Mouse (Mus musculus) hindbrain, postnatal 0 days (tissue): ENCODE measurements at regions not wholly inside any gene's neighbourhood (a gene's known extent, or its start where the extent isn't known, plus 50 kb on each side); places are given as distances from the start of the nearest gene placed in this dataset.

Experiments used
- ATAC-seq: fragments of 200-750 bp; cut with Nextera tagmentation; 2 replicates; pipeline ENCODE4 v1.8.0; 2017; ENCODE audit warnings: mild to moderate bottlenecking, moderate TSS enrichment, moderate library complexity
- DNase-seq: peaks from one replicate; pipeline ENCODE4 v3.0.0-alpha.2; 2015; ENCODE audit warnings: low spot score
- H3K27ac ChIP-seq: fragments of 300-500 bp; sonication (generic); 2 replicates; pipeline ENCODE4 v1.5.1; 2014; ENCODE audit warnings: mild to moderate bottlenecking
- H3K27me3 ChIP-seq: fragments of 300-500 bp; sonication (generic); 2 replicates; pipeline ENCODE4 v1.6.1; 2014; ENCODE audit warnings: low read length, mixed read lengths; ENCODE audit not compliant: insufficient read depth
- H3K36me3 ChIP-seq: fragments of 300-500 bp; sonication (generic); 2 replicates; pipeline ENCODE4 v1.6.1; 2014; ENCODE audit warnings: low read length, mixed read lengths; ENCODE audit not compliant: insufficient read depth
- H3K4me1 ChIP-seq: fragments of 300-500 bp; sonication (generic); 2 replicates; pipeline ENCODE4 v1.6.1; 2014; ENCODE audit warnings: antibody characterized with exemption, low read length, mixed read lengths; ENCODE audit not compliant: insufficient read depth
- H3K4me2 ChIP-seq: fragments of 300-500 bp; sonication (generic); 2 replicates; pipeline ENCODE4 v1.6.1; 2014; ENCODE audit warnings: low read depth, mild to moderate bottlenecking, low read length, moderate library complexity, mixed read lengths
- H3K4me3 ChIP-seq: fragments of 300-500 bp; sonication (generic); 2 replicates; pipeline ENCODE4 v1.5.1; 2014; ENCODE audit warnings: low read length
- H3K9ac ChIP-seq: fragments of 300-500 bp; sonication (generic); replicated peaks from 2 replicates; pipeline ENCODE4 v1.6.1; 2014; ENCODE audit warnings: mild to moderate bottlenecking, low read length, moderate library complexity, mixed read lengths
- H3K9me3 ChIP-seq: fragments of 300-500 bp; sonication (generic); 2 replicates; pipeline ENCODE4 v1.6.1; 2016; ENCODE audit warnings: low read length, mixed read lengths
- CTCF ChIP-seq: IDR thresholded peaks from 2 replicates; pipeline ENCODE4 v1.5.1; 2016; ENCODE audit warnings: antibody characterized with exemption, control low read depth, low read depth
- WGBS: fragments of 180-500 bp; shearing (Covaris S2); extraction: QIAGEN DNeasy Blood & Tissue Kit; methylation state at CpG from one replicate; pipeline ENCODE4 v1.1.7; 2014; 5-methylcytosine and 5-hydroxymethylcytosine counted together

DNA sequence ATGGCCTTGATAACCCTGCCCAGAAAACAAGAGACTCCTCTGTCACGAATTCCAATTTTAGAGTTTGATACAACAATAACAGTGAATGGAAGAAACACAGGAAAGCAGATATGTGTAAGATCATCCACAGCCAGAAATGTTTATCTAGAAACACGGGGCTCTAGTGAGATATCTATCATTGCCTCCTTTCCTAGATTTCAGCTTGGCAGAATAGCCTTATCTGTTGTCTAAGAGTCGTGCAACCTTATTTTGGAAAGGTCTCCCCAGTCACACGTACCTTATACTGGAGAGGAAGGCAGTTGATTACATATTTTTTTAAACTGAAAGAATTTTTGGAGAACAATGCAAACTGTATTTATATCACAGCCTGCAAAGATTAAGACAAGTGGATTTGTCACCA is 61.6 kb downstream of the Gm10295 start:
- 79% methylated on average over 4 of the region's 4 CpGs for WGBS
- TF ChIP-seq CTCF = no peak
- Histone ChIP-seq H3K9ac (no peak overlapping the region), H3K27ac (no peak overlapping the region), H3K4me2 (no peak overlapping the region), H3K4me3 (no peak overlapping the region), H3K4me1 (no peaks in the 10 kb centered on the region), H3K27me3 (no peaks in the 10 kb centered on the region), H3K9me3 (no peaks in the 10 kb centered on the region), H3K36me3 (no peaks in the 10 kb centered on the region)
- ATAC-seq (no peak), DNase-seq (no peak)

DNA sequence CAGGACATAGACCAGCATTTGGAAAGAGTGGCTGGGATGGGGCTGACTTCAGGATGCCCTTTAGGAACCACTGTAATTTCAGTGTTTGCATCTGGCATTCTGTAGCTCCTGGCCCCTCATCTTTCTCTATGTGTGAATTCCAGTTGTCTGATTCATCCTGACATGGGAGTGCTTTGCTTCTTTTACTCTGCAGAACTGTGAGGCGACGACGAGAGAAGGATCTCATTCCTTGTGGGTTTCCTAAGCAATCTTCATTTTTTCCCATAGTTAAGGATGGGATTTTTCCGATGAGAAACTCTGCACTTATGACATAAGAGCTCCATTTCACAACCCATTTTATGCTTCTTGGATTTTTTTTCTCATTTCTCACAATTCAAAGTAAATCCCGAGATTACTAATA is 62.0 kb downstream of the Gm10295 start:
- H3K4me1 ChIP-seq = no peaks in the 10 kb centered on the region
- no peak for ATAC-seq
- no peaks in the 10 kb centered on the region for H3K36me3 ChIP-seq
- H3K9me3 ChIP-seq = no peaks in the 10 kb centered on the region
- H3K9ac ChIP-seq = no peak overlapping the region
- no peaks in the 10 kb centered on the region for H3K27me3 ChIP-seq
- WGBS = 83% methylated on average over 5 of the region's 5 CpGs
- H3K4me2 ChIP-seq = no peak overlapping the region
- H3K27ac ChIP-seq = no peak overlapping the region
- DNase-seq = no peak
- no peak overlapping the region for H3K4me3 ChIP-seq
- no peak for TF ChIP-seq CTCF

DNA sequence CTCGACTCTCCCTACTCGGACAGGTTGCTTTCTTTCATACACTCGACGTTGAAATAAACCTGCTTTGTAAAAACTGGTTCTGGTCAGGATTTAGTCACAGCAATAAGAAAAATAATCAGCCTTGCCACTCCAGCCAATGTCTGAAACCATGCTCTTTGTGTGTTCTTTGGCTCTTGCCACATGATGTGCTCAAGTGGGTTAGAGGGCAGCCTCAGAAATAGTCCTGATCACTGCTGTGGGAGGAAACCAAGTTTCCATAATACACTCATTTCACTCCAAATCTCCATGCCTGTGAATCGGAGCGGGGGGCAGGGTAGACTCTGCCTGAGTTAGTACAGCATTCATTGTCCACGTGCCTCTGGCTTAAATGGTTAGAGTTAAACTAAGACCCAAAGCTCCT is 63.8 kb downstream of the Gm10295 start:
- WGBS = 86% methylated on average over 7 of the region's 7 CpGs
- H3K9ac ChIP-seq = no peak overlapping the region
- H3K36me3 ChIP-seq = no peaks in the 10 kb centered on the region
- DNase-seq (no peak), ATAC-seq (no peak)
- H3K4me2 ChIP-seq = no peak overlapping the region
- no peak overlapping the region for H3K4me3 ChIP-seq
- H3K27ac ChIP-seq = no peak overlapping the region
- no peaks in the 10 kb centered on the region for H3K9me3 ChIP-seq
- H3K4me1 ChIP-seq = no peaks in the 10 kb centered on the region
- no peaks in the 10 kb centered on the region for H3K27me3 ChIP-seq
- no peak for TF ChIP-seq CTCF

DNA sequence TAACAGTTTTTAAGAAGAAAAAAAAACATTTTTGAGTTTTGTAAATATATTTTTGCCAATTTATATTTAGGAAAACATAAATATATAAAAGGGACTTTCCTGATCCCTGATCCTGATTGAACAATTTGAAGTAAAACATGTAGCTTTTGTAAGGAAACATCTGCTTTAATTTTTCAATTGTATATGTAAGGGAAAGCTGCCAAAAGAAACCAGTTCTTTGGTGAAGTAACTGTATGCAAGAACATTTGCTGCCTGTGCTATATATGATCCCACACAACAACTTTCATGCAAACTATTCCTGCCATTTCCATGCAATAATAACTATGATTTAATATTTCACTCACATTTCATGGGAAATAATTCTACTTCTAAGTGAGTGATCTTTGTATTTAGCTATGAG is 67.0 kb downstream of the Gm10295 start:
- H3K4me3 ChIP-seq = no peak overlapping the region
- no peak for ATAC-seq
- no peaks in the 10 kb centered on the region for H3K9me3 ChIP-seq
- DNase-seq = no peak
- no peaks in the 10 kb centered on the region for H3K4me1 ChIP-seq
- H3K4me2 ChIP-seq = no peak overlapping the region
- no peak for TF ChIP-seq CTCF
- H3K9ac ChIP-seq = no peak overlapping the region
- no peaks in the 10 kb centered on the region for H3K36me3 ChIP-seq
- H3K27me3 ChIP-seq = no peaks in the 10 kb centered on the region
- H3K27ac ChIP-seq = no peak overlapping the region

DNA sequence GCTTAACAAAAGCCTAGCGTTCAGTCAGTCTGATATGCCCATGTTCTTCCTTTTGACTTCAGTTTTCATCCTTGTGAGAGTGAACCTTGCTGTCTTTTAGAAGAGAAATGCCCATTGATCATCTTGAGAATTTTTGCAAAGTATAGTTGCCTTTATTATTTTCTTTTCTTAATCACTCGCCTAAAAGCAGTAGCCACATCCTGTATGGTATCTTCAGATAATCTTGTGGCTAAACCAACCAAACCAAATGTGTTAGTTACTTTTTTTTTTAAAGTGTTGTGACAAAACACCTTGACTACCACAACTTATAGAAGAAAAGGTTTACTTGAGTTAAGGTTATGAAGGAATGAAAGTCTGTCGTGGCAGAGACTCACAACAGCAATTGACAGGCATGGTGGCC is 67.9 kb downstream of the Gm10295 start:
- WGBS = 94% methylated on average over 3 of the region's 3 CpGs

DNA sequence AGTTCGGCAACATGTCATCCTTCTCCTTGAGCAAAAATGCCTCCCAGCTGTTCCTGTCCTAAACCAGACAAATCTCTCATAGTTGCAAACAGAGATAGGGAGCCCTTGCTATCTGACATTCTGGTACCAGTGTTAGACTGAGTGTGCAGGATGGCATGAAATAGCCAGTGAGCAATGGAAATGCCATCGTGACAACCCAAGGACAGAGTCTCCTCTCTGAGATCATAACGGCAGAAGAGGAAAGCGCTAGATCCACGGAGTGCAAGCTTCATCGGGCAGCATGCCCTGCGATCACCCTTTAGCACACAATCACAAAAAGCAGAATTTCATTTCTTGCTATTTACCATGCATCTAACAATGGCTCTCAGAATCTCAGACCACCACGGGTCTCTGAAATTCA is 85.2 kb downstream of the Gm10295 start:
- Histone ChIP-seq H3K4me2 (no peak overlapping the region), H3K36me3 (no peaks in the 10 kb centered on the region), H3K27ac (no peak overlapping the region), H3K9me3 (no peaks in the 10 kb centered on the region), H3K4me3 (no peak overlapping the region), H3K27me3 (no peaks in the 10 kb centered on the region), H3K4me1 (no peaks in the 10 kb centered on the region), H3K9ac (no peak overlapping the region)
- DNase-seq = no peak
- TF ChIP-seq CTCF = no peak
- ATAC-seq = no peak
- WGBS = 81% methylated on average over 8 of the region's 8 CpGs

More for the DNA sequence above, 67.9 kb downstream of the Gm10295 start:
- Histone ChIP-seq H3K4me2 (no peak overlapping the region), H3K36me3 (no peaks in the 10 kb centered on the region), H3K9me3 (no peaks in the 10 kb centered on the region), H3K4me3 (no peak overlapping the region), H3K27me3 (no peaks in the 10 kb centered on the region), H3K9ac (no peak overlapping the region), H3K27ac (no peak overlapping the region), H3K4me1 (no peaks in the 10 kb centered on the region)
- ATAC-seq (no peak), DNase-seq (no peak)
- no peak for TF ChIP-seq CTCF

DNA sequence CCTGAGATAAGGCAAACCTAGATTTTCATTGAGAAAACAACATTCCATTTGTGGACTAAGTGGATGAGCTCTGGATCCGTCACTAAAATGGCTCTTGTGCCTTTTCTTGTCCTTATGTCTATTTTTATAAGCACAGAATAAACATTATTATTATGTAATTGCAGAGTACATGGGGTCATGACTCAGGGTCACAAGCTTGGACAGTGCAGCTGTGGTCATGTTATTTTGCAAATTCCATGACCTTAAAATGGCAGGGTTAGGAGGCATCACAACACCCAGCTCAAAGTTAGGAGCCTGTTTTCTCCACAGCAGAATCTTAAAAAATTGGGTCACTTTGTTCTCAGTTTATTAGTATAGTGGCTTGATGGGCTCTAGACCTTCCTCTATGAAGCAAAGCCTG is 87.2 kb downstream of the Gm10295 start:
- Histone ChIP-seq H3K4me2 (no peak overlapping the region), H3K27me3 (no peaks in the 10 kb centered on the region), H3K4me1 (no peaks in the 10 kb centered on the region), H3K27ac (no peak overlapping the region), H3K4me3 (no peak overlapping the region), H3K9ac (no peak overlapping the region), H3K36me3 (no peaks in the 10 kb centered on the region), H3K9me3 (no peaks in the 10 kb centered on the region)
- no peak for TF ChIP-seq CTCF
- DNase-seq = no peak
- no peak for ATAC-seq
- 81% methylated on average over 1 of the region's 1 CpGs for WGBS
